ENCODE assay signal across 9 mouse cellular contexts in genomic region chr4:148463208-148463960, GRCm38 (mm10). TPM values are rescaled to one million over a fixed set of nuclear protein-coding genes. Genes with fewer than 3 reads are reported as not detected.
DNase-seq lines count a peak whose midpoint lies in the region; ATAC-seq lines count a peak whose summit lies in the region.
"Had no signal": no experiment of that assay in that cellular context is flagged by ENCODE, and none has a peak within 500 bp of the region (broad histone marks: within the 10 kb centered on the region; RNA-seq: fewer than 3 reads in every experiment).

No protein-coding gene starts in this region.

- ATAC-seq in forebrain, embryonic 16.5 days, result peak; percentile 32; the same call in 1 of the 2 replicates

- DNase-seq in heart, adult 18-20 months, result peak; percentile 21 to 58
- no peak for DNase-seq in heart, postnatal 25 days (ENCODE audit: low spot score)
- DNase-seq in 3T3-L1 (ENCODE audit: low read depth, low spot score), result peak; percentile 63
- DNase-seq in adipocyte (ENCODE audit: low spot score), result peak; percentile 42
- DNase-seq in left cerebral cortex, postnatal 36 days (ENCODE audit: low spot score in 2 of 2), result peak; percentile 18 to 27
- DNase-seq in retina, embryonic 14.5 days (ENCODE audit: low spot score), result peak; percentile 64
- no peak for DNase-seq in gastrocnemius, postnatal 25 days

- WGBS in forebrain, embryonic 16.5 days, result 60% methylated on average over 14 of the region's 14 CpGs

- no peak overlapping the region for H3K4me2 ChIP-seq in forebrain, embryonic 16.5 days (ENCODE audit: low read length)
- H3K4me2 ChIP-seq: neural tube, embryonic 13.5 days had no signal

- H3K9ac ChIP-seq in forebrain, embryonic 16.5 days (replicated peaks; ENCODE audit: low read depth, low read length), result no peak overlapping the region
- H3K9ac ChIP-seq: neural tube, embryonic 13.5 days had no signal

- peaks cover 61% of the 10 kb centered on the region for H3K36me3 ChIP-seq in forebrain, embryonic 16.5 days (ENCODE audit: control insufficient read depth, insufficient read depth)

- H3K4me3 ChIP-seq in forebrain, embryonic 16.5 days (replicated peaks; ENCODE audit: low read length), result no peak overlapping the region
- H3K4me3 ChIP-seq: neural tube, embryonic 13.5 days had no signal

- H3K27ac ChIP-seq in forebrain, embryonic 16.5 days (ENCODE audit: low read length), result no peak overlapping the region
- H3K27ac ChIP-seq: neural tube, embryonic 13.5 days had no signal

- no peaks in the 10 kb centered on the region for H3K27me3 ChIP-seq in forebrain, embryonic 16.5 days (replicated peaks; ENCODE audit: control insufficient read depth, insufficient read depth, low read length)
- H3K27me3 ChIP-seq: neural tube, embryonic 13.5 days had no signal

- intact Hi-C loops in heart, postnatal 25 days (cut with DNase I), result no loop called here
- intact Hi-C loops in left cerebral cortex, postnatal 36 days (cut with DNase I), result no loop called here

- no peaks in the 10 kb centered on the region for H3K9me3 ChIP-seq in forebrain, embryonic 16.5 days (ENCODE audit: control insufficient read depth, low read length)
- H3K9me3 ChIP-seq: neural tube, embryonic 13.5 days had no signal

- peaks cover 7% of the 10 kb centered on the region for H3K4me1 ChIP-seq in forebrain, embryonic 16.5 days (replicated peaks; ENCODE audit: control insufficient read depth, insufficient read depth, low read length)

RNA-seq across cellular contexts. Expression of gene Mtor, which starts 15.0 kb away (rescaled TPM):
- total RNA-seq in heart, adult 18-20 months (2021), result 10 to 100 TPM; 49.8 to 51.4 TPM
- total RNA-seq in heart, postnatal 25 days (2021), result 10 to 100 TPM; 45.3 to 46.0 TPM
- 23.1 and 24.2 TPM in 2 replicates for polyA plus RNA-seq in forebrain, embryonic 16.5 days (2015; fragmentation: Nextera tagmentation; extraction: Ambion mirVana)
- total RNA-seq in left cerebral cortex, postnatal 36 days (2021), result 100 to 1,000 TPM in 1 of 2 experiments, 10 to 100 TPM in 1; 91.8 to 100 TPM
- total RNA-seq in gastrocnemius, postnatal 25 days (2021), result 10 to 100 TPM; 30.6 to 30.9 TPM

RNA-seq across cellular contexts. Expression of gene Ubiad1, which starts 18.8 kb away (rescaled TPM):
- total RNA-seq in heart, adult 18-20 months (2021), result 10 to 100 TPM; 17.6 to 18.7 TPM
- 10 to 100 TPM; 19.4 to 20.7 TPM for total RNA-seq in heart, postnatal 25 days (2021)
- polyA plus RNA-seq in forebrain, embryonic 16.5 days (2015; fragmentation: Nextera tagmentation; extraction: Ambion mirVana), result 19.4 and 20.4 TPM in 2 replicates
- total RNA-seq in left cerebral cortex, postnatal 36 days (2021), result 1 to 10 TPM; 8.3 to 8.6 TPM
- 10 to 100 TPM; 11.1 to 14.9 TPM for total RNA-seq in gastrocnemius, postnatal 25 days (2021)

RNA-seq across cellular contexts. Expression of gene Angptl7, which starts 36.9 kb away (rescaled TPM):
- 1 to 10 TPM; 1.2 to 2.0 TPM for total RNA-seq in heart, adult 18-20 months (2021)
- total RNA-seq in heart, postnatal 25 days (2021), result 1 to 10 TPM; 2.3 to 5.4 TPM
- 0.29 and 0.32 TPM in 2 replicates for polyA plus RNA-seq in forebrain, embryonic 16.5 days (2015; fragmentation: Nextera tagmentation; extraction: Ambion mirVana)
- total RNA-seq in left cerebral cortex, postnatal 36 days (2021), result under 1 TPM; 0.57 to 0.59 TPM
- total RNA-seq in gastrocnemius, postnatal 25 days (2021), result 10 to 100 TPM in 1 of 2 experiments, 1 to 10 TPM in 1; 9.4 to 22.7 TPM

Comparison
In these comparisons a context has a peak if more than half of its experiments do, and no peak if none do; other contexts are left out.
1. DNase-seq: peak in heart, adult 18-20 months (2 of 2), 3T3-L1 (single experiment), adipocyte (single experiment), left cerebral cortex, postnatal 36 days (2 of 2) and retina, embryonic 14.5 days (single experiment); none in heart, postnatal 25 days (single experiment) and gastrocnemius, postnatal 25 days (single experiment).